Mouse (Mus musculus) hindbrain, embryonic 12.5 days (tissue): Measurements from ENCODE around the gene Pde4d. TPM values are rescaled to one million over a fixed set of nuclear protein-coding genes. Genes with fewer than 3 reads are reported as not detected.

Experiments used
- ATAC-seq: fragments of 200-750 bp; cut with Nextera tagmentation; 2 replicates; pipeline ENCODE4 v1.8.0; 2017; ENCODE audit warnings: moderate TSS enrichment; ENCODE audit not compliant: low FRiP score
- H3K27ac ChIP-seq: fragments of 300-500 bp; sonication (generic); 2 replicates; pipeline ENCODE4 v1.5.1; 2016; ENCODE audit warnings: mild to moderate bottlenecking
- H3K27me3 ChIP-seq: fragments of 300-500 bp; sonication (generic); 2 replicates; pipeline ENCODE4 v1.6.1; 2016; ENCODE audit warnings: mild to moderate bottlenecking
- H3K36me3 ChIP-seq: fragments of 300-500 bp; sonication (generic); 2 replicates; pipeline ENCODE4 v1.6.1; 2016; ENCODE audit warnings: mild to moderate bottlenecking
- H3K4me1 ChIP-seq: fragments of 300-500 bp; sonication (generic); 2 replicates; pipeline ENCODE4 v1.6.1; 2016
- H3K4me2 ChIP-seq: fragments of 300-500 bp; sonication (generic); replicated peaks from 2 replicates; pipeline ENCODE4 v1.6.1; 2016; ENCODE audit warnings: mild to moderate bottlenecking
- H3K4me3 ChIP-seq: fragments of 300-500 bp; sonication (generic); 2 replicates; pipeline ENCODE4 v1.5.1; 2016; ENCODE audit warnings: mild to moderate bottlenecking
- H3K9ac ChIP-seq: fragments of 300-500 bp; sonication (generic); 2 replicates; pipeline ENCODE4 v1.6.1; 2016; ENCODE audit warnings: mild to moderate bottlenecking, moderate library complexity
- H3K9me3 ChIP-seq: fragments of 300-500 bp; sonication (generic); replicated peaks from 2 replicates; pipeline ENCODE4 v1.6.1; 2016; ENCODE audit warnings: mild to moderate bottlenecking
- WGBS: fragments of 180-500 bp; shearing (Covaris S2); methylation state at CpG from one replicate; pipeline ENCODE4 v1.1.7; 2016; 5-methylcytosine and 5-hydroxymethylcytosine counted together
- polyA plus RNA-seq: library from polyadenylated mRNA; unstranded; fragments of >200 nt; fragmentation: Nextera tagmentation; extraction: Ambion mirVana; gene quantifications from 2 replicates; pipeline ENCODE4 v1.2.1, GENCODE M21; 2016

Gene Pde4d
- polyA plus RNA-seq: 18.4 and 20.6 TPM in 2 replicates

DNA sequence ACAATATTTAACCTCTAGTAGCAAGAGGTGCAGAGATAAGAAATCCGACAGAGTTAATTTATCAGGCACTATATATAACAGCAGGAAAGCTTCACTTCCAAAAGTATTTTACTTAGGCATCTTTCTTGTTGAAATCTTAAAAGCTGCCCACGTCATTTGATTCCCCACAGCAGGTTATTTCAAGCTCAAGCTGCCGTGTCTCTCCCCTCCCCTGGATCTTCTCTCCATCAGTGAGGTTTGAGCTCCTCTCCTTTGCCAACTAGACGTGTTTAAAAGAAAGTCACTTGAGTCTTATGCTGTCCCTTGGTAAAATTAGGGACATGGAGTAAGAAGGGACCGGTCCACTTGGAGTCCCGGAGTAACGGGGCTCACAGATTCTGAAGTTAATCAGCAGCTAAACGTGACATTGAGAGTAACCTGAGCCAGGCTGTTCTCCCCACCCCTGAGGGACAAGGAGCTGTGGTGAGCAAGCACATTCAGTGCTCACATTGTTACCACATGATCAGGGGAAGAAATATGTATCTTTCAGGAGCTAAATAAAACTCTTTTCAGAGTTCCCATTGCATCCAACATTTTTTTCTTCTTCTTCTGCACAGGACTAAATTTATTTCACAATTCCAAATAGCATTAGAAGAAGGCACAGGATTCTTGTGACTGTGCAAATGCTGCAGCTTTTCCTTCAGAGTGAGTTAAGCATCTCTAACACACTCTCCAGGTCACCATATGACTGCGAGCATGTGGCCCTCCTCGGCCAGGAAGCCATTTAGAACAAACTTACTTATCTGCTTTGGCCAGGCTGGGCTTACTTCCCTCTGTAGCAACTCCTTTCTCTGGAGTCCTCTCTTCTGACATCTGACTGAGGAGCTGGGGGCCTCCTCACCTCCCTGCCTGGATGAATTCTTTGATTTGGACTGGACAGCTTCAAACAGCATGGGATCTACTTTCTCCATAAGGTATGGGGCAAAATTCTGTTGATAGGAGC is at the start of gene Pde4d:
Gene Pde4d (plus strand): TSS at position 833 of the 982 bp plus-strand sequence.
- 50% methylated on average over 10 of the region's 10 CpGs for WGBS
- H3K4me3 ChIP-seq: no peak within 1 kb of the TSS
- no peaks in the 10 kb centered on the region for H3K4me1 ChIP-seq
- no peaks in the 10 kb centered on the region for H3K36me3 ChIP-seq
- no peaks in the 10 kb centered on the region for H3K9me3 ChIP-seq
- H3K4me2 ChIP-seq: no peak within 1 kb of the TSS
- H3K27ac ChIP-seq: no peak within 1 kb of the TSS
- no peaks in the 10 kb centered on the region for H3K27me3 ChIP-seq
- ATAC-seq: no peak
- H3K9ac ChIP-seq: no peak within 1 kb of the TSS

GRCm38 (mm10) chr13:108403197-108403596 is 46.6 kb upstream of the Pde4d start:
- peaks cover 4% of the 10 kb centered on the region; the same call in 1 of the 2 replicates for H3K36me3 ChIP-seq
- H3K9me3 ChIP-seq: no peaks in the 10 kb centered on the region
- no peak for ATAC-seq
- no peaks in the 10 kb centered on the region for H3K4me1 ChIP-seq
- no peak overlapping the region for H3K4me3 ChIP-seq
- H3K27ac ChIP-seq: no peak overlapping the region
- H3K27me3 ChIP-seq: no peaks in the 10 kb centered on the region
- H3K4me2 ChIP-seq: no peak overlapping the region
- 88% methylated on average over 5 of the region's 5 CpGs for WGBS
- no peak overlapping the region for H3K9ac ChIP-seq

- Histone ChIP-seq H3K27me3 (no peaks in the 10 kb centered on the region), H3K4me3 (no peak overlapping the region), H3K4me2 (no peak overlapping the region), H3K36me3 (peaks cover 4% of the 10 kb centered on the region; the same call in 1 of the 2 replicates), H3K9ac (no peak overlapping the region), H3K9me3 (no peaks in the 10 kb centered on the region), H3K27ac (no peak overlapping the region), H3K4me1 (no peaks in the 10 kb centered on the region)
- ATAC-seq: no peak
- WGBS: 83% methylated on average over 4 of the region's 4 CpGs
Observed at GRCm38 (mm10) chr13:108404372-108404771, 45.4 kb upstream of the Pde4d start.

DNA sequence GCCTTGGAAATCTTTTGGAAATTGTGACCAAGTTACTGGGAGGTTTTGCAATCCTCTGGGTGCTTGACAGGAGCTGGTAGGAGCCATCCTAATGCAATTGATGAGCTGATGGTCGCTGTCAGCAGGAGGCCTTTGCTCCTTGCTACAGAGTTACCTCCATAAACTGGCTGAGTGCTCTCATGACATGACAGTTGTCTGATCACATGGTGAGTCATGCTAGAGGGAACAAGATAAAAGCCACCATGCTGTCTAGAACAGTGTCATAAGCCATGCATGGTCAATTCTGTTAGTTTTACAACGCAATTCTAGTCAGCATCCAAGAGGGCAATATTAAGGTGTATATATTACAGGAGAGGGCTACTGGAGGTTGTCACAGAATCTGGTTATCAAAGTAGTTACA is 34.3 kb upstream of the Pde4d start:
- 0 out of 2 replicates have a peak, but pooled peaks have one; percentile 16 for ATAC-seq
- H3K4me2 ChIP-seq: no peak overlapping the region
- H3K4me1 ChIP-seq: no peaks in the 10 kb centered on the region
- H3K27ac ChIP-seq: no peak overlapping the region
- H3K4me3 ChIP-seq: no peak overlapping the region
- no peaks in the 10 kb centered on the region for H3K36me3 ChIP-seq
- H3K27me3 ChIP-seq: no peaks in the 10 kb centered on the region
- 74% methylated on average over 2 of the region's 2 CpGs for WGBS
- no peak overlapping the region for H3K9ac ChIP-seq
- no peaks in the 10 kb centered on the region for H3K9me3 ChIP-seq

GRCm38 (mm10) chr13:108418741-108419507 is 30.8 kb upstream of the Pde4d start:
- Histone ChIP-seq H3K9ac (no peak overlapping the region), H3K27me3 (no peaks in the 10 kb centered on the region), H3K4me2 (no peak overlapping the region), H3K36me3 (no peaks in the 10 kb centered on the region), H3K4me3 (no peak overlapping the region), H3K9me3 (no peaks in the 10 kb centered on the region), H3K4me1 (no peaks in the 10 kb centered on the region), H3K27ac (no peak overlapping the region)
- WGBS: 90% methylated on average over 1 of the region's 1 CpGs
- no peak for ATAC-seq

GRCm38 (mm10) chr13:108426322-108426721 is 23.4 kb upstream of the Pde4d start:
- no peak for ATAC-seq
- H3K4me2 ChIP-seq: no peak overlapping the region
- 72% methylated on average over 5 of the region's 5 CpGs for WGBS

GRCm38 (mm10) chr13:108428809-108429208 is 20.9 kb upstream of the Pde4d start:
- Histone ChIP-seq H3K4me2 (no peak overlapping the region), H3K27me3 (no peaks in the 10 kb centered on the region), H3K36me3 (no peaks in the 10 kb centered on the region), H3K9me3 (no peaks in the 10 kb centered on the region), H3K4me1 (no peaks in the 10 kb centered on the region), H3K4me3 (no peak overlapping the region), H3K9ac (no peak overlapping the region), H3K27ac (no peak overlapping the region)
- no peak for ATAC-seq
- WGBS: 76% methylated on average over 6 of the region's 6 CpGs

More at GRCm38 (mm10) chr13:108426322-108426721, 23.4 kb upstream of the Pde4d start:
- Histone ChIP-seq H3K27me3 (no peaks in the 10 kb centered on the region), H3K4me3 (no peak overlapping the region), H3K36me3 (no peaks in the 10 kb centered on the region), H3K9me3 (no peaks in the 10 kb centered on the region), H3K27ac (no peak overlapping the region), H3K4me1 (no peaks in the 10 kb centered on the region), H3K9ac (no peak overlapping the region)

DNA sequence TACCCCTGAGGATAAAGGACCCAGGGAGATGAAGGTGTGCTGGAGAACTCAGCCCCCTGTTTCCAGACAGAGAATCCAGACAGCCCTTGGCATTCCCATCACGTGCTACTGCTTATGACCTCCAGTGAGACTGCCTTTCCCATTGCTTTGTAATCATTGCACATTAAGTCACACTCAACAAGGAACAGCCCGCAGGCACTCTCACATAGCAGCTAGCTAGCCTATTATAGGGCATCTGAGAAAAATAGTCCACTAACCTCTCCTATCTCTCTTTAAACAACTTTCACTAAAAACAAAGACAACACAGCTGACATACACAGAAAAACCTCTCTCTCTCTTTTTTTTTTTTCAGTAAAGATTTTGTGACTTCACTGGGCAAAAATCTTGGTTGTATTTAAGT is 20.1 kb upstream of the Pde4d start:
- Histone ChIP-seq H3K4me2 (no peak overlapping the region), H3K27me3 (no peaks in the 10 kb centered on the region), H3K9me3 (no peaks in the 10 kb centered on the region), H3K4me3 (no peak overlapping the region), H3K4me1 (no peaks in the 10 kb centered on the region), H3K27ac (no peak overlapping the region), H3K36me3 (no peaks in the 10 kb centered on the region), H3K9ac (no peak overlapping the region)
- ATAC-seq: peak; percentile 22; the same call in 1 of the 2 replicates
- 72% methylated on average over 2 of the region's 2 CpGs for WGBS

DNA sequence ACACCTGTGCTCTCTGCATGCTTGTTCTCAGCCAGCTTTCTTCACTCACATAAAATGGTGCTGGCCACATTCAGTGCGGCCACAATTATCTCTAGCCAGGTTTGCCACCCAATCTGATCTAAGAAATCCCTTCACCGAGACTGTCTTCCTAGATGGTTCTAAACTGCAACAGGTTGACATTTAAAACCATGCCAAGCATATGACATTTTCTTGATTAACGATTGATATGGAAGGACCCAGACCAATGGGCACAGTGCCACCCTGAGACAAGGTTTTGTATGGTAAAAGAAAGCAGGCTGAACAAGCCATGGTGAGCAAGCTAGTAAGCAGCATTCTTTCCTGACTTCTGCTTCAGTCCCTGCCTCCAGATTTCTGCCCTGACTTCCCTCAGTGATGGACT is 18.0 kb upstream of the Pde4d start:
- no peak overlapping the region for H3K27ac ChIP-seq
- H3K27me3 ChIP-seq: no peaks in the 10 kb centered on the region
- no peaks in the 10 kb centered on the region for H3K36me3 ChIP-seq
- H3K4me3 ChIP-seq: no peak overlapping the region
- no peaks in the 10 kb centered on the region for H3K4me1 ChIP-seq
- WGBS: 95% methylated on average over 3 of the region's 3 CpGs
- no peaks in the 10 kb centered on the region for H3K9me3 ChIP-seq
- no peak for ATAC-seq
- no peak overlapping the region for H3K4me2 ChIP-seq
- no peak overlapping the region for H3K9ac ChIP-seq

- no peak for ATAC-seq
- no peaks in the 10 kb centered on the region for H3K4me1 ChIP-seq
- no peak overlapping the region for H3K9ac ChIP-seq
- no peaks in the 10 kb centered on the region for H3K36me3 ChIP-seq
- H3K4me3 ChIP-seq: no peak overlapping the region
- no peaks in the 10 kb centered on the region for H3K27me3 ChIP-seq
- no peak overlapping the region for H3K4me2 ChIP-seq
- no peak overlapping the region for H3K27ac ChIP-seq
- no peaks in the 10 kb centered on the region for H3K9me3 ChIP-seq
Observed at GRCm38 (mm10) chr13:108435687-108436086, 14.1 kb upstream of the Pde4d start.

GRCm38 (mm10) chr13:108437424-108437823 is 12.3 kb upstream of the Pde4d start:
- Histone ChIP-seq H3K4me3 (no peak overlapping the region), H3K27ac (no peak overlapping the region), H3K9me3 (no peaks in the 10 kb centered on the region), H3K4me2 (no peak overlapping the region), H3K36me3 (no peaks in the 10 kb centered on the region), H3K4me1 (no peaks in the 10 kb centered on the region), H3K27me3 (no peaks in the 10 kb centered on the region), H3K9ac (no peak overlapping the region)
- ATAC-seq: no peak
- WGBS: 98% methylated on average over 2 of the region's 2 CpGs

DNA sequence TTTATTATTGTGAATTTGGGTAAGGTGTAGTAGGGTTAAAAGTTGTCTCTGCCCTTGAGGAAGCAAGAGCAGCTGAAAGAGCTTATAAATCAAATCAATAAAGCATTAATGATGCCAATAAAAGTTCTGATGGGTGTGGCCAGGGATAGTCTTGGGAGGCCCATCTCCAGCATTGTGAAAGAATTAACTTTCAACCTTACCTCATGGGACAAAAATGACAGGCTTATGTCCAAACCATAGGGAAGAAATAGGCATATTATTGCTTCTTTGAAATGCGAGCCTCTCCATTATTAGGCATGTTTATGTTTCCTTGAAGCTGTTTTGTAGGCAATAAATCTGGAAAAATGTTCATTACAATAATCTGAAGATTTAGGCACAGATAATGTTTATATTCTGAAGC is 10.7 kb upstream of the Pde4d start:
- H3K4me3 ChIP-seq: no peak overlapping the region
- H3K4me1 ChIP-seq: no peaks in the 10 kb centered on the region
- no peak overlapping the region for H3K9ac ChIP-seq
- H3K27ac ChIP-seq: no peak overlapping the region
- no peak for ATAC-seq
- WGBS: 81% methylated on average over 1 of the region's 1 CpGs
- no peaks in the 10 kb centered on the region for H3K9me3 ChIP-seq
- no peak overlapping the region for H3K4me2 ChIP-seq
- H3K27me3 ChIP-seq: no peaks in the 10 kb centered on the region
- no peaks in the 10 kb centered on the region for H3K36me3 ChIP-seq
